Mouse (Mus musculus): ENCODE data around the gene Cdrt4. TPM values are rescaled to one million over a fixed set of nuclear protein-coding genes. Genes with fewer than 3 reads are reported as not detected.

Gene Cdrt4
- total RNA-seq, 2 experiments from 2014 or later: not detected

GRCm38 (mm10) chr11:62990150-62990685 is 39.2 kb downstream of the Cdrt4 start:
- intact Hi-C loops (cut with DNase I): no loop called here
- DNase-seq (ENCODE audit: extremely low spot score in 1 of 2, low spot score in 2 of 2): no peak

GRCm38 (mm10) chr11:62990811-62991210 is 39.8 kb downstream of the Cdrt4 start:
- intact Hi-C loops (cut with DNase I): no loop called here
- no peak for DNase-seq (ENCODE audit: extremely low spot score in 1 of 2, low spot score in 2 of 2)

- intact Hi-C loops (cut with DNase I): no loop called here
- no peak for DNase-seq (ENCODE audit: extremely low spot score in 1 of 2, low spot score in 2 of 2)
Observed at GRCm38 (mm10) chr11:62992545-62993242, 41.7 kb downstream of the Cdrt4 start.

GRCm38 (mm10) chr11:62995066-62995754 is 44.2 kb downstream of the Cdrt4 start:
- no peak for DNase-seq (ENCODE audit: extremely low spot score in 1 of 2, low spot score in 2 of 2)
- intact Hi-C loops (cut with DNase I): no loop called here

- DNase-seq (ENCODE audit: extremely low spot score in 1 of 2, low spot score in 2 of 2): peak in 1 of 2 experiments; percentile 61
- intact Hi-C loops (cut with DNase I): no loop called here
Observed at GRCm38 (mm10) chr11:62995755-62996521, 44.9 kb downstream of the Cdrt4 start.

- no peak for DNase-seq (ENCODE audit: extremely low spot score in 1 of 2, low spot score in 2 of 2)
- intact Hi-C loops (cut with DNase I): no loop called here
Observed at GRCm38 (mm10) chr11:62996522-62996898, 45.5 kb downstream of the Cdrt4 start.

GRCm38 (mm10) chr11:62997039-62997717 is 46.2 kb downstream of the Cdrt4 start:
- intact Hi-C loops (cut with DNase I): no loop called here
- peak in 1 of 2 experiments; percentile 63 for DNase-seq (ENCODE audit: extremely low spot score in 1 of 2, low spot score in 2 of 2)

GRCm38 (mm10) chr11:62997718-62998281 is 46.8 kb downstream of the Cdrt4 start:
- intact Hi-C loops (cut with DNase I): no loop called here
- peak; percentile 27 to 41 for DNase-seq (ENCODE audit: extremely low spot score in 1 of 2, low spot score in 2 of 2)

GRCm38 (mm10) chr11:63000126-63000525 is 49.1 kb downstream of the Cdrt4 start:
- DNase-seq (ENCODE audit: extremely low spot score in 1 of 2, low spot score in 2 of 2): no peak
- intact Hi-C loops (cut with DNase I): no loop called here

- intact Hi-C loops (cut with DNase I): no loop called here
- DNase-seq (ENCODE audit: extremely low spot score in 1 of 2, low spot score in 2 of 2): peak in 1 of 2 experiments; percentile 35
Observed at GRCm38 (mm10) chr11:63004617-63005016, 53.6 kb downstream of the Cdrt4 start.

- no peak for DNase-seq (ENCODE audit: extremely low spot score in 1 of 2, low spot score in 2 of 2)
Observed at GRCm38 (mm10) chr11:63007376-63007775, 56.4 kb downstream of the Cdrt4 start.

GRCm38 (mm10) chr11:63008004-63008403 is 57.0 kb downstream of the Cdrt4 start:
- no peak for DNase-seq (ENCODE audit: extremely low spot score in 1 of 2, low spot score in 2 of 2)
- intact Hi-C loops (cut with DNase I): no loop called here

More at GRCm38 (mm10) chr11:63007376-63007775, 56.4 kb downstream of the Cdrt4 start:
- intact Hi-C loops (cut with DNase I): no loop called here

GRCm38 (mm10) chr11:63009761-63010160 is 58.8 kb downstream of the Cdrt4 start:
- intact Hi-C loops (cut with DNase I): no loop called here
- no peak for DNase-seq (ENCODE audit: extremely low spot score in 1 of 2, low spot score in 2 of 2)

GRCm38 (mm10) chr11:63017327-63018082 is 66.5 kb downstream of the Cdrt4 start:
- no peak for DNase-seq (ENCODE audit: extremely low spot score in 1 of 2, low spot score in 2 of 2)

GRCm38 (mm10) chr11:63018083-63018622 is 67.2 kb downstream of the Cdrt4 start:
- no peak for DNase-seq (ENCODE audit: extremely low spot score in 1 of 2, low spot score in 2 of 2)
- intact Hi-C loops (cut with DNase I): no loop called here

More at GRCm38 (mm10) chr11:63017327-63018082, 66.5 kb downstream of the Cdrt4 start:
- intact Hi-C loops (cut with DNase I): no loop called here

- DNase-seq (ENCODE audit: extremely low spot score in 1 of 2, low spot score in 2 of 2): peak in 1 of 2 experiments; percentile 35
- intact Hi-C loops (cut with DNase I): no loop called here
Observed at GRCm38 (mm10) chr11:63020633-63021032, 69.6 kb downstream of the Cdrt4 start.

GRCm38 (mm10) chr11:63021141-63021806 is 70.3 kb downstream of the Cdrt4 start:
- no peak for DNase-seq (ENCODE audit: extremely low spot score in 1 of 2, low spot score in 2 of 2)
- intact Hi-C loops (cut with DNase I): no loop called here
